Mouse (Mus musculus): ENCODE results near the gene Mlst8. TPM values are rescaled to one million over a fixed set of nuclear protein-coding genes. Genes with fewer than 3 reads are reported as not detected.
A peak's percentile ranks its signal among the peaks of the same experiment; 100 is the strongest.

Gene Mlst8
- polyA plus RNA-seq, 1 experiment from 2014 or later = 21.7 TPM

DNA sequence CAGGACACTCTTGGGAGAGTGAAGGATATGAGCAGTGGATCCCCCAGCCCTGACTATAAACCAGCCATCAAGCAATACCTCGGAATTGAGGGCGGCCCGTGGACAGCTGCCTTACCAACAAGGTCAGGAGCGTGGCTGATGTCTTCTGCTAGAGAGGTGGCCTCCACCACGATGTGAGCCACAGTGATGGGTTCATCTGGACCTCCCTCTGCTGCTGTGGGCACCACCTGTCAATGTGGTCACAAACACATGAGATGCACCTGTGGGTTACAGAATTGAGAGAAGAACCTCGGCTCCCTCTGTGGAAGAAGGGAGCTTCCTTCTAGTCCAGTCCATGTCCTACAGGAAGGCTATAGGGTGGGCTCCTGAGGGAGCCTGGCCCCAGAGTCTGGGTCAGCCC is 29.4 kb downstream of the Mlst8 start:
- ATAC-seq (ENCODE audit: low read depth) (no peak), DNase-seq (ENCODE audit: low spot score) (no peak)

GRCm38 (mm10) chr17:24446590-24446989 is 32.3 kb downstream of the Mlst8 start:
- Histone ChIP-seq H3K4me2 (ENCODE audit: low read depth, low read length) (no peak overlapping the region), H3K27me3 (replicated peaks; ENCODE audit: control insufficient read depth, insufficient read depth, low read length) (no peaks in the 10 kb centered on the region), H3K9ac (ENCODE audit: low read depth, low read length) (no peak overlapping the region), H3K4me1 (ENCODE audit: control insufficient read depth, insufficient read depth, low read length) (no peaks in the 10 kb centered on the region), H3K9me3 (ENCODE audit: control insufficient read depth, low read length) (no peaks in the 10 kb centered on the region), H3K4me3 (ENCODE audit: low read depth, low read length) (no peak overlapping the region), H3K27ac (replicated peaks; ENCODE audit: low read depth, low read length) (no peak overlapping the region), H3K36me3 (ENCODE audit: control insufficient read depth, insufficient read depth, low read length) (peaks cover 84% of the 10 kb centered on the region)
- DNase-seq (ENCODE audit: low spot score) (no peak), ATAC-seq (ENCODE audit: low read depth) (no peak)
- WGBS = 93% methylated on average over 8 of the region's 8 CpGs

More for the DNA sequence above, 29.4 kb downstream of the Mlst8 start:
- Histone ChIP-seq H3K4me2 (ENCODE audit: low read depth, low read length) (no peak overlapping the region), H3K27ac (replicated peaks; ENCODE audit: low read depth, low read length) (no peak overlapping the region), H3K36me3 (ENCODE audit: control insufficient read depth, insufficient read depth, low read length) (peaks cover 61% of the 10 kb centered on the region), H3K4me1 (ENCODE audit: control insufficient read depth, insufficient read depth, low read length) (peaks cover 8% of the 10 kb centered on the region; the same call in 1 of the 2 replicates), H3K4me3 (ENCODE audit: low read depth, low read length) (no peak overlapping the region), H3K9ac (ENCODE audit: low read depth, low read length) (no peak overlapping the region), H3K27me3 (replicated peaks; ENCODE audit: control insufficient read depth, insufficient read depth, low read length) (no peaks in the 10 kb centered on the region), H3K9me3 (ENCODE audit: control insufficient read depth, low read length) (no peaks in the 10 kb centered on the region)
- WGBS = 96% methylated on average over 6 of the region's 6 CpGs

- H3K9ac ChIP-seq (ENCODE audit: low read depth, low read length) = no peak overlapping the region
- H3K27me3 ChIP-seq (replicated peaks; ENCODE audit: control insufficient read depth, insufficient read depth, low read length) = no peaks in the 10 kb centered on the region
- DNase-seq (ENCODE audit: low spot score) = no peak
- WGBS = 90% methylated on average over 4 of the region's 4 CpGs
- H3K27ac ChIP-seq (replicated peaks; ENCODE audit: low read depth, low read length) = no peak overlapping the region
- H3K36me3 ChIP-seq (ENCODE audit: control insufficient read depth, insufficient read depth, low read length) = peaks cover 92% of the 10 kb centered on the region
- H3K4me1 ChIP-seq (ENCODE audit: control insufficient read depth, insufficient read depth, low read length) = no peaks in the 10 kb centered on the region
- H3K4me2 ChIP-seq (ENCODE audit: low read depth, low read length) = no peak overlapping the region
- H3K9me3 ChIP-seq (ENCODE audit: control insufficient read depth, low read length) = no peaks in the 10 kb centered on the region
- no peak for ATAC-seq (ENCODE audit: low read depth)
- H3K4me3 ChIP-seq (ENCODE audit: low read depth, low read length) = no peak overlapping the region
Measured at GRCm38 (mm10) chr17:24443409-24443808, 35.5 kb downstream of the Mlst8 start.

DNA sequence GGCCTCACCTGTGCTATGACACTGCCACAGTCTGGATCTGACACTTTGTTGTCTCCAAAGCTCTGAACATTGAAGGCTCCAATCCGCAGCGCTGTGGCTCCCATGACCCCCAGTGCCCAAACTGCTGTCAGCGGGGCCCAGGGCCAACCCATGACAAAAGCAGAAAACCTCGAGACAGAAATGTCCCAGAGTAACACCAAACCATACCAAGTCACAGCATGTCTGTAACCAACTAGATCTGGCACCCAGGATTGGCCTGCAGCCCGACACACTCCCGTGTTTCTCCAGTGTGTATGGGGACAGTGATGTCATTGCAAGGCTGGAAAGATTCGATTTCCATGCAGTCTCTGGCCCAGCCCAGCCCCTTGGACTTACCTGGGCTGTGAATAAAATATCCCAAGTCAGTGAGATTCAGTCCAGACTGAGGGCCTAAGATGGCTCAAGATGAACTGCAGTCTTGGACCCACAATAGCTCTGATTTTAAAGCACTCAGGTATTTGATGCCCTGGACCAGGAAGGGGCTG is 36.2 kb downstream of the Mlst8 start, which contains the start of gene Dnase1l2:
Dnase1l2 (minus strand) TSS at position 474 of the 524 bp plus-strand sequence.
- peaks cover 92% of the 10 kb centered on the region for H3K36me3 ChIP-seq (ENCODE audit: control insufficient read depth, insufficient read depth, low read length)
- H3K9ac ChIP-seq (ENCODE audit: low read depth, low read length) = no peak within 1 kb of the TSS
- no peak within 1 kb of the TSS for H3K27ac ChIP-seq (replicated peaks; ENCODE audit: low read depth, low read length)
- DNase-seq (ENCODE audit: low spot score) (no peak), ATAC-seq (ENCODE audit: low read depth) (0 out of 2 replicates have a peak, but pooled peaks have one; percentile 30)
- H3K4me2 ChIP-seq (ENCODE audit: low read depth, low read length) = no peak within 1 kb of the TSS
- H3K4me3 ChIP-seq (ENCODE audit: low read depth, low read length) = no peak within 1 kb of the TSS
- H3K4me1 ChIP-seq (ENCODE audit: control insufficient read depth, insufficient read depth, low read length) = no peaks in the 10 kb centered on the region
- WGBS = 77% methylated on average over 7 of the region's 7 CpGs
- no peaks in the 10 kb centered on the region for H3K9me3 ChIP-seq (ENCODE audit: control insufficient read depth, low read length)
- H3K27me3 ChIP-seq (replicated peaks; ENCODE audit: control insufficient read depth, insufficient read depth, low read length) = no peaks in the 10 kb centered on the region

DNA sequence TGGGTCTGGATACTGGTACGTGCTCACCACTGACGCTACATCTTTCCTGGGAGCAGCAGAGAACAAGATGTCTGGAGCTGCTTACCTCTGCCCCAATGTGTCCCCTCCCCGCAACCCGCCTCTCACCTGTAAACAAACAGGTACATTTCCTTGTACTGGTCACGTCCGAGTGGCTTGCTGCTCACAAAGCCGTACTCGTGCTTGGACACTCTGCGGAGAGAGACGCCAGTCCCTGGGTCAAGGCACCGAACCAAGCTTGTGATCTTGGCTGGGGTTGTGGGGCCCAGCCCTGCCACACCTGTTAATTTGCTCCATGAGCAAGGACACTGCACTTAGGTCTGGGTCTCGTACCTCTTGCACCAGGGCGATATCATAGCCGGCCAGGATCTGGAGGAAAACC is 36.8 kb downstream of the Mlst8 start:
- WGBS = 89% methylated on average over 14 of the region's 14 CpGs

GRCm38 (mm10) chr17:24441148-24441547 is 37.7 kb downstream of the Mlst8 start:
- WGBS = 58% methylated on average over 2 of the region's 2 CpGs
- Histone ChIP-seq H3K9ac (ENCODE audit: low read depth, low read length) (no peak overlapping the region), H3K36me3 (ENCODE audit: control insufficient read depth, insufficient read depth, low read length) (peaks cover 86% of the 10 kb centered on the region), H3K9me3 (ENCODE audit: control insufficient read depth, low read length) (no peaks in the 10 kb centered on the region), H3K27me3 (replicated peaks; ENCODE audit: control insufficient read depth, insufficient read depth, low read length) (no peaks in the 10 kb centered on the region), H3K4me1 (ENCODE audit: control insufficient read depth, insufficient read depth, low read length) (no peaks in the 10 kb centered on the region), H3K27ac (replicated peaks; ENCODE audit: low read depth, low read length) (no peak overlapping the region), H3K4me3 (ENCODE audit: low read depth, low read length) (no peak overlapping the region), H3K4me2 (ENCODE audit: low read depth, low read length) (no peak overlapping the region)
- DNase-seq (ENCODE audit: low spot score) (no peak), ATAC-seq (ENCODE audit: low read depth) (no peak)

More for the DNA sequence above, 36.8 kb downstream of the Mlst8 start:
- Histone ChIP-seq H3K27ac (replicated peaks; ENCODE audit: low read depth, low read length) (no peak overlapping the region), H3K4me2 (ENCODE audit: low read depth, low read length) (no peak overlapping the region), H3K4me3 (ENCODE audit: low read depth, low read length) (no peak overlapping the region), H3K9me3 (ENCODE audit: control insufficient read depth, low read length) (no peaks in the 10 kb centered on the region), H3K9ac (ENCODE audit: low read depth, low read length) (no peak overlapping the region), H3K4me1 (ENCODE audit: control insufficient read depth, insufficient read depth, low read length) (no peaks in the 10 kb centered on the region), H3K27me3 (replicated peaks; ENCODE audit: control insufficient read depth, insufficient read depth, low read length) (no peaks in the 10 kb centered on the region), H3K36me3 (ENCODE audit: control insufficient read depth, insufficient read depth, low read length) (peaks cover 91% of the 10 kb centered on the region)
- DNase-seq (ENCODE audit: low spot score) (no peak), ATAC-seq (ENCODE audit: low read depth) (no peak)

DNA sequence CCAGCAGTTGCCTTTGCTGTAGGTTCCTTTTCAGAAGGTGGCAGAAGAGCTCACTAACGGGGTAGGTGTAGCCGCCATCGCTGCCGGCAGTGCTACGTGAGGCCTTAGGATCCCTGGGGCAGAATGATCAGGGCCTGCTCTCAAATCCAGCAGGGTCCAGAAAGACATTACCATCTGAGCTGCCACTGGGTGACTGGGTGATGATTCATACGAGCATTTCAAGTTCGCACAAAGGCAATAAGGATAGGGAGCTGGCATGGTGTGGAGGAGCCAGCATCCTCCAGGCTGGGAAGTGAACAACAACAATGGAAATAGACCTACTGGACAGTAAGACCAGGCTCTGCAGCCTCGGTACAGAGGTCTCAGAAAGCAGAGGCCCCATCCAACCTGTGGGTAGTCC is 38.5 kb downstream of the Mlst8 start:
- DNase-seq (ENCODE audit: low spot score) (no peak), ATAC-seq (ENCODE audit: low read depth) (no peak)
- H3K9ac ChIP-seq (ENCODE audit: low read depth, low read length) = no peak overlapping the region
- 91% methylated on average over 8 of the region's 8 CpGs for WGBS
- H3K9me3 ChIP-seq (ENCODE audit: control insufficient read depth, low read length) = no peaks in the 10 kb centered on the region
- no peaks in the 10 kb centered on the region for H3K4me1 ChIP-seq (ENCODE audit: control insufficient read depth, insufficient read depth, low read length)
- no peak overlapping the region for H3K27ac ChIP-seq (replicated peaks; ENCODE audit: low read depth, low read length)
- peaks cover 86% of the 10 kb centered on the region for H3K36me3 ChIP-seq (ENCODE audit: control insufficient read depth, insufficient read depth, low read length)
- H3K4me2 ChIP-seq (ENCODE audit: low read depth, low read length) = no peak overlapping the region
- H3K4me3 ChIP-seq (ENCODE audit: low read depth, low read length) = no peak overlapping the region
- no peaks in the 10 kb centered on the region for H3K27me3 ChIP-seq (replicated peaks; ENCODE audit: control insufficient read depth, insufficient read depth, low read length)

DNA sequence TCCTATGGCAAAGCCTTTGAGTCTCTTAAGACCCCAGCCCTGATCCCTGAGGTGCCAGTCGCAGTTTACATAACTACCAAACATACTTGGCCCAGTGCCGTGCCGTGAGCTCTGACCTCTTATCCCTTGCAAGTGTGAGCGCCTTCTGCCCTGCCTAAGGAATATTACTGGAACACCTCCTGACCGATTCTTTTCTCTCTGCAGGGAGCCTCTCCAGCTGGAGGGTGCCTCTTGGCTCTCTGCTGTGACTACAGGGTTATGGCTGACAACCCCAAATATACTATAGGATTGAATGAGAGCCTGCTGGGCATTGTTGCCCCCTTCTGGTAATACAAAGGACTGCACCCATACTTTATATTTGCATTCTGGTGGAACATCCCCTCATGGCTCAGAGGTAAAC is 41.9 kb downstream of the Mlst8 start:
- Histone ChIP-seq H3K4me1 (ENCODE audit: control insufficient read depth, insufficient read depth, low read length) (no peaks in the 10 kb centered on the region), H3K4me3 (ENCODE audit: low read depth, low read length) (no peak overlapping the region), H3K36me3 (ENCODE audit: control insufficient read depth, insufficient read depth, low read length) (peaks cover 72% of the 10 kb centered on the region), H3K9ac (ENCODE audit: low read depth, low read length) (no peak overlapping the region), H3K4me2 (ENCODE audit: low read depth, low read length) (no peak overlapping the region), H3K27me3 (replicated peaks; ENCODE audit: control insufficient read depth, insufficient read depth, low read length) (no peaks in the 10 kb centered on the region), H3K9me3 (ENCODE audit: control insufficient read depth, low read length) (no peaks in the 10 kb centered on the region), H3K27ac (replicated peaks; ENCODE audit: low read depth, low read length) (no peak overlapping the region)
- WGBS = 82% methylated on average over 5 of the region's 5 CpGs
- DNase-seq (ENCODE audit: low spot score) (peak; percentile 46), ATAC-seq (ENCODE audit: low read depth) (peak; percentile 69)

Measured in embryonic facial prominence, embryonic 14.5 days (tissue).